In the genomic region with DNA sequence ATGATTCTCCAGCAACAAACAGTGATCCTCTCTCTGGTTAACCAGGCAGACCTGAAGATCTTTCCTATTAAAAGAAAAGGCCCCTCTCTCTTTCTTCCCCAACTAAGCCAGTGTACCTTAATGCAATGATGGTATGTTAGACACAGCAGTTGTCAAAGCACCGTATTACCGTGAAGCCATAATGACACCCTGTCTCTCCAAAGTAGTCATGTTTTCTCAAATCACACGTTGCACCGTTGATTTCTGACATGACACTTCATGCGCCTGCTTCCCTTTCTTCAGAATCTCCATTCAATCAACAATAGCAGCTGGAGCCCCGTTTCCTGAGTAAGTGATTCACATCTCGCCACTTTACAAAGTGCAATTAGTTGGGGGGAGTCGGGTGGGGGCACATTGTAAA, we compare ENCODE assay signal across 21 mouse cellular contexts.
DNase-seq lines count a peak whose midpoint lies in the region; ATAC-seq and TF ChIP-seq lines count a peak whose summit lies in the region.
"Had no signal": no experiment of that assay in that cellular context is flagged by ENCODE, and none has a peak within 500 bp of the region (broad histone marks: within the 10 kb centered on the region; RNA-seq: fewer than 3 reads in every experiment).

No protein-coding gene starts in this region.

- WGBS in forebrain, embryonic 13.5 days, result 42% methylated on average over 8 of the region's 8 CpGs
- WGBS in forebrain, embryonic 10.5 days, result 67% methylated on average over 8 of the region's 8 CpGs
- 39% methylated on average over 8 of the region's 8 CpGs for WGBS in forebrain, embryonic 16.5 days
- 65% methylated on average over 8 of the region's 8 CpGs for WGBS in forebrain, embryonic 11.5 days
- 33% methylated on average over 8 of the region's 8 CpGs for WGBS in heart, adult 2 months

- H3K27ac ChIP-seq in forebrain, embryonic 13.5 days, result no peak overlapping the region
- no peak overlapping the region for H3K27ac ChIP-seq in forebrain, embryonic 10.5 days
- no peak overlapping the region for H3K27ac ChIP-seq in forebrain, embryonic 16.5 days (ENCODE audit: low read length)
- H3K27ac ChIP-seq in forebrain, embryonic 11.5 days (ENCODE audit: low read depth, low read length), result no peak overlapping the region
- H3K27ac ChIP-seq in heart, adult 2 months, result no peak overlapping the region
- H3K27ac ChIP-seq: embryonic facial prominence, embryonic 13.5 days; embryonic facial prominence, embryonic 15.5 days; gastrocnemius, adult 2 months had no signal

- no peak for TF ChIP-seq POLR2A in heart, adult 2 months (IDR thresholded peaks at IDR 0.05; ENCODE audit: insufficient read depth, low read depth, low read length)

- ATAC-seq in forebrain, embryonic 13.5 days, result peak; percentile 55; the same call in 1 of the 2 replicates
- ATAC-seq in forebrain, embryonic 16.5 days, result 0 out of 2 replicates have a peak, but pooled peaks have one; percentile 36
- no peak for ATAC-seq in forebrain, embryonic 11.5 days (replicated peaks; ENCODE audit: low FRiP score)
- peak; percentile 14 to 32; a peak in 1 of 4 replicates for ATAC-seq in hematopoietic stem cell, adult 5-6 weeks (replicated peaks in 1 of 2; ENCODE audit: insufficient read depth in 1 of 2, low FRiP score in 2 of 2, low TSS enrichment in 1 of 2, low read depth in 1 of 2, poor library complexity in 2 of 2, severe bottlenecking in 2 of 2)

- 0 out of 2 replicates have a peak, but pooled peaks cover 4% of the 10 kb centered on the region for H3K27me3 ChIP-seq in forebrain, embryonic 13.5 days
- H3K27me3 ChIP-seq in forebrain, embryonic 10.5 days (ENCODE audit: poor library complexity, severe bottlenecking), result peaks cover 6% of the 10 kb centered on the region; the same call in 1 of the 2 replicates
- H3K27me3 ChIP-seq in forebrain, embryonic 16.5 days (replicated peaks; ENCODE audit: control insufficient read depth, insufficient read depth, low read length), result no peaks in the 10 kb centered on the region; the same call in 1 of the 2 replicates
- H3K27me3 ChIP-seq in forebrain, embryonic 11.5 days (ENCODE audit: control insufficient read depth, insufficient read depth, low read length), result no peaks in the 10 kb centered on the region
- no peaks in the 10 kb centered on the region for H3K27me3 ChIP-seq in heart, adult 2 months (ENCODE audit: control insufficient read depth, insufficient read depth, low read length)
- H3K27me3 ChIP-seq: embryonic facial prominence, embryonic 15.5 days had no signal

- no peaks in the 10 kb centered on the region for H3K9me3 ChIP-seq in forebrain, embryonic 13.5 days (replicated peaks)
- H3K9me3 ChIP-seq in forebrain, embryonic 10.5 days, result no peaks in the 10 kb centered on the region
- H3K9me3 ChIP-seq in forebrain, embryonic 16.5 days (ENCODE audit: control insufficient read depth, low read length), result no peaks in the 10 kb centered on the region
- H3K9me3 ChIP-seq in forebrain, embryonic 11.5 days (ENCODE audit: control insufficient read depth, low read length), result no peaks in the 10 kb centered on the region
- H3K9me3 ChIP-seq: embryonic facial prominence, embryonic 13.5 days; embryonic facial prominence, embryonic 15.5 days had no signal

- no peak for TF ChIP-seq EP300 in heart, adult 2 months (IDR thresholded peaks at IDR 0.05; ENCODE audit: insufficient read depth, low read depth, low read length)

- no peak overlapping the region for H3K4me2 ChIP-seq in forebrain, embryonic 13.5 days
- H3K4me2 ChIP-seq in forebrain, embryonic 16.5 days (ENCODE audit: low read length), result no peak overlapping the region
- H3K4me2 ChIP-seq in forebrain, embryonic 11.5 days (ENCODE audit: low read depth, low read length, severe bottlenecking), result no peak overlapping the region
- H3K4me2 ChIP-seq: embryonic facial prominence, embryonic 13.5 days; embryonic facial prominence, embryonic 15.5 days had no signal

- no peak for TF ChIP-seq CTCF in heart, adult 2 months (IDR thresholded peaks at IDR 0.05)

- H3K79me2 ChIP-seq in heart, adult 2 months (replicated peaks; ENCODE audit: control insufficient read depth, insufficient read depth, low read length), result no peaks in the 10 kb centered on the region

- H3K9ac ChIP-seq in forebrain, embryonic 13.5 days, result no peak overlapping the region
- no peak overlapping the region for H3K9ac ChIP-seq in forebrain, embryonic 16.5 days (replicated peaks; ENCODE audit: low read depth, low read length)
- H3K9ac ChIP-seq in forebrain, embryonic 11.5 days (ENCODE audit: low read length), result no peak overlapping the region
- H3K9ac ChIP-seq in heart, adult 2 months (ENCODE audit: low read depth, low read length), result no peak overlapping the region
- H3K9ac ChIP-seq: embryonic facial prominence, embryonic 13.5 days; embryonic facial prominence, embryonic 15.5 days had no signal

- intact Hi-C loops in heart, adult 2 months (cut with DNase I), result no loop called here

- no peak for DNase-seq in forebrain, embryonic 10.5 days (ENCODE audit: extremely low spot score, low spot score)
- no peak for DNase-seq in forebrain, embryonic 11.5 days (ENCODE audit: low spot score)
- peak; percentile 8 for DNase-seq in heart, adult 11 months
- no peak for DNase-seq in heart, adult 2 months
- no peak for DNase-seq in urinary bladder, postnatal 36 days (ENCODE audit: low spot score in 2 of 2)
- DNase-seq: adrenal gland, adult 2 months; adrenal gland, postnatal 10 days; adrenal gland, postnatal 25 days; cerebellum, adult 11-12 months; cerebellum, adult 2 months; cerebellum, adult 9-10 months; cerebellum, postnatal 14 days; cerebellum, postnatal 36 days; embryo, embryonic 11 days; gastrocnemius, adult 2 months had no signal

- no peaks in the 10 kb centered on the region for H3K36me3 ChIP-seq in forebrain, embryonic 13.5 days (ENCODE audit: poor library complexity, severe bottlenecking)
- no peaks in the 10 kb centered on the region for H3K36me3 ChIP-seq in forebrain, embryonic 10.5 days (replicated peaks)
- no peaks in the 10 kb centered on the region for H3K36me3 ChIP-seq in forebrain, embryonic 16.5 days (ENCODE audit: control insufficient read depth, insufficient read depth)
- no peaks in the 10 kb centered on the region for H3K36me3 ChIP-seq in forebrain, embryonic 11.5 days (ENCODE audit: control insufficient read depth, insufficient read depth, low read length)
- H3K36me3 ChIP-seq in heart, adult 2 months (ENCODE audit: control insufficient read depth, insufficient read depth, low read length), result no peaks in the 10 kb centered on the region
- H3K36me3 ChIP-seq: embryonic facial prominence, embryonic 13.5 days; embryonic facial prominence, embryonic 15.5 days had no signal

- H3K4me1 ChIP-seq in forebrain, embryonic 13.5 days, result peaks cover 11% of the 10 kb centered on the region
- peaks cover 9% of the 10 kb centered on the region for H3K4me1 ChIP-seq in forebrain, embryonic 10.5 days
- H3K4me1 ChIP-seq in forebrain, embryonic 16.5 days (replicated peaks; ENCODE audit: control insufficient read depth, insufficient read depth, low read length), result peaks cover 6% of the 10 kb centered on the region
- no peaks in the 10 kb centered on the region; the same call in 1 of the 2 replicates for H3K4me1 ChIP-seq in forebrain, embryonic 11.5 days (replicated peaks; ENCODE audit: control insufficient read depth, insufficient read depth, low read length)
- H3K4me1 ChIP-seq in heart, adult 2 months (ENCODE audit: control insufficient read depth, insufficient read depth, low read length), result no peaks in the 10 kb centered on the region
- H3K4me1 ChIP-seq: embryonic facial prominence, embryonic 13.5 days; embryonic facial prominence, embryonic 15.5 days had no signal

- no peak overlapping the region for H3K4me3 ChIP-seq in forebrain, embryonic 13.5 days
- no peak overlapping the region for H3K4me3 ChIP-seq in forebrain, embryonic 10.5 days
- no peak overlapping the region for H3K4me3 ChIP-seq in forebrain, embryonic 16.5 days (replicated peaks; ENCODE audit: low read length)
- H3K4me3 ChIP-seq in forebrain, embryonic 11.5 days (ENCODE audit: low read depth, low read length), result no peak overlapping the region
- no peak overlapping the region for H3K4me3 ChIP-seq in heart, adult 2 months
- H3K4me3 ChIP-seq: embryonic facial prominence, embryonic 13.5 days; embryonic facial prominence, embryonic 15.5 days; erythroblast, embryonic 14.5 days; gastrocnemius, adult 2 months had no signal
